Mouse (Mus musculus) CH12.LX (cell line): Measurements from ENCODE around the gene Prr15l. TPM values are rescaled to one million over a fixed set of nuclear protein-coding genes. Genes with fewer than 3 reads are reported as not detected.

Experiments
- DNase-seq: peaks from one replicate; pipeline ENCODE4 v3.0.0-alpha.2; 2013; ENCODE audit errors: extremely low read depth
- H3K27ac ChIP-seq: 2 replicates; pipeline ENCODE4 v1.5.1; 2012; ENCODE audit warnings: low read depth, mild to moderate bottlenecking, control low read depth, moderate library complexity; ENCODE audit not compliant: insufficient read depth
- H3K27me3 ChIP-seq: replicated peaks from 2 replicates; pipeline ENCODE3; 2012; ENCODE audit warnings: inconsistent platforms
- H3K36me3 ChIP-seq, 2 experiments: replicated peaks in 1 of 2; 2 replicates each; pipeline versions ENCODE3 to v1.6.1; 2012; ENCODE audit warnings: inconsistent platforms in 1 of 2, low read length in 1 of 2, mild to moderate bottlenecking in 1 of 2, mixed read lengths in 1 of 2, moderate library complexity in 1 of 2; ENCODE audit not compliant: control insufficient read depth in 1 of 2, insufficient read depth in 1 of 2
- H3K4me1 ChIP-seq, 2 experiments: 2 replicates each; pipeline ENCODE4 v1.6.1; 2012; ENCODE audit warnings: inconsistent platforms in 1 of 2, moderate library complexity in 1 of 2; ENCODE audit not compliant: insufficient read depth in 2 of 2, control insufficient read depth in 1 of 2
- H3K4me2 ChIP-seq: 2 replicates; pipeline ENCODE4 v1.6.1; 2012; ENCODE audit warnings: low read depth, mild to moderate bottlenecking, control low read depth; ENCODE audit not compliant: poor library complexity, insufficient read depth, severe bottlenecking
- H3K4me3 ChIP-seq, 3 experiments: fragments of 150-350 bp in 1 of 3; sonication (generic) in 1 of 3; replicated peaks in 1 of 3; 2 replicates each; pipeline versions ENCODE3 to v1.5.1; 2011 to 2012; ENCODE audit warnings: low read depth in 2 of 3, low read length in 2 of 3, mild to moderate bottlenecking in 2 of 3, moderate library complexity in 2 of 3, control low read depth in 1 of 3, improper control_type of control experiment in 1 of 3, inconsistent platforms in 1 of 3, mixed read lengths in 1 of 3; ENCODE audit not compliant: poor library complexity in 1 of 3
- H3K79me2 ChIP-seq: replicated peaks from 2 replicates; pipeline ENCODE4 v1.6.1; 2012; ENCODE audit warnings: mild to moderate bottlenecking, moderate library complexity; ENCODE audit not compliant: control insufficient read depth, poor library complexity, insufficient read depth, severe bottlenecking; ENCODE audit errors: extremely low read depth
- H3K9ac ChIP-seq: 2 replicates; pipeline ENCODE4 v1.6.1; 2012; ENCODE audit warnings: low read depth, mild to moderate bottlenecking, control low read depth, moderate library complexity; ENCODE audit not compliant: insufficient read depth
- H3K9me3 ChIP-seq: replicated peaks from 2 replicates; pipeline ENCODE3; 2012; ENCODE audit warnings: low read length, inconsistent platforms, mixed read lengths
- CHD1 ChIP-seq: IDR thresholded peaks from 2 replicates; pipeline ENCODE4 v1.6.1; 2012; ENCODE audit warnings: low read depth, low read length, improper control_type of control experiment, inconsistent platforms
- CHD2 ChIP-seq: IDR thresholded peaks from 2 replicates; pipeline ENCODE4 v1.6.1; 2011; ENCODE audit warnings: low read length, improper control_type of control experiment
- E2F4 ChIP-seq: IDR thresholded peaks from 2 replicates; pipeline ENCODE4 v1.6.1; 2011; ENCODE audit warnings: low read depth, low read length, improper control_type of control experiment; ENCODE audit not compliant: insufficient replicate concordance
- ELF1 ChIP-seq: IDR thresholded peaks from 2 replicates; pipeline ENCODE4 v1.6.1; 2014; ENCODE audit warnings: low read depth, mild to moderate bottlenecking, inconsistent platforms, low read length, improper control_type of control experiment
- EP300 ChIP-seq: IDR thresholded peaks from 2 replicates; pipeline ENCODE4 v1.6.1; 2011; ENCODE audit warnings: low read length, improper control_type of control experiment
- GABPA ChIP-seq: IDR thresholded peaks from 2 replicates; pipeline ENCODE4 v1.6.1; 2012; ENCODE audit warnings: low read depth, low read length, improper control_type of control experiment, inconsistent platforms; ENCODE audit not compliant: insufficient replicate concordance
- JUND ChIP-seq: conservative IDR thresholded peaks from 2 replicates; pipeline ENCODE4 v1.6.1; 2011; ENCODE audit warnings: low read depth, low read length, improper control_type of control experiment
- KAT2A ChIP-seq: IDR thresholded peaks from 2 replicates; pipeline ENCODE4 v1.6.1; 2012; ENCODE audit warnings: low read length, improper control_type of control experiment, inconsistent platforms; ENCODE audit not compliant: insufficient replicate concordance
- MAFK ChIP-seq: IDR thresholded peaks from 2 replicates; pipeline ENCODE4 v1.6.1; 2011; ENCODE audit warnings: low read length, improper control_type of control experiment; ENCODE audit not compliant: insufficient replicate concordance
- MAX ChIP-seq: IDR thresholded peaks from 2 replicates; pipeline ENCODE4 v1.6.1; 2011; ENCODE audit warnings: low read length, improper control_type of control experiment
- MYC ChIP-seq: IDR thresholded peaks from 2 replicates; pipeline ENCODE4 v1.6.1; 2011; ENCODE audit warnings: low read depth, mild to moderate bottlenecking, improper control_type of control experiment, low read length
- PAX5 ChIP-seq: IDR thresholded peaks from 2 replicates; pipeline ENCODE4 v1.6.1; 2012; ENCODE audit warnings: low read length, inconsistent platforms, mixed read lengths
- POLR2AphosphoS2 ChIP-seq: IDR thresholded peaks from 2 replicates; pipeline ENCODE4 v1.6.1; 2011; ENCODE audit warnings: low read depth, low read length, improper control_type of control experiment
- RAD21 ChIP-seq: IDR thresholded peaks from 2 replicates; pipeline ENCODE4 v1.6.1; 2011; ENCODE audit warnings: low read depth, mild to moderate bottlenecking, low read length, improper control_type of control experiment, moderate library complexity
- RCOR1 ChIP-seq: conservative IDR thresholded peaks from 2 replicates; pipeline ENCODE4 v1.6.1; 2012; ENCODE audit warnings: low read depth, mild to moderate bottlenecking, inconsistent platforms, low read length, improper control_type of control experiment
- SMC3 ChIP-seq: IDR thresholded peaks from 2 replicates; pipeline ENCODE4 v1.6.1; 2011; ENCODE audit warnings: low read depth, low read length, improper control_type of control experiment
- UBTF ChIP-seq: IDR thresholded peaks from 2 replicates; pipeline ENCODE4 v1.6.1; 2012; ENCODE audit warnings: low read depth, mild to moderate bottlenecking, inconsistent platforms, low read length, improper control_type of control experiment, moderate library complexity
- USF2 ChIP-seq: conservative IDR thresholded peaks from 2 replicates; pipeline ENCODE4 v1.6.1; 2011; ENCODE audit warnings: low read depth, low read length, improper control_type of control experiment
- ZC3H11A ChIP-seq: IDR thresholded peaks from 2 replicates; pipeline ENCODE4 v1.6.1; 2012; ENCODE audit warnings: low read depth, mild to moderate bottlenecking, inconsistent platforms, low read length, improper control_type of control experiment
- ZKSCAN1 ChIP-seq: IDR thresholded peaks from 2 replicates; pipeline ENCODE4 v1.6.1; 2012; ENCODE audit warnings: low read depth, inconsistent platforms, low read length, improper control_type of control experiment, borderline replicate concordance
- ZMIZ1 ChIP-seq: IDR thresholded peaks from 2 replicates; pipeline ENCODE4 v1.6.1; 2012; ENCODE audit warnings: low read depth, mild to moderate bottlenecking, inconsistent platforms, low read length, improper control_type of control experiment
- ZNF384 ChIP-seq: IDR thresholded peaks from 2 replicates; pipeline ENCODE4 v1.6.1; 2012; ENCODE audit warnings: low read depth, low read length, improper control_type of control experiment, inconsistent platforms
- dilution Hi-C: fragments of 300-500 bp; cut with MboI; formaldehyde crosslinking; loops from 2 replicates; pipeline ENCODE4 v1.14.3; 2020; ENCODE audit warnings: low sequenced_read_pairs; ENCODE audit not compliant: extremely low pct_unique_long_range_greater_than_20kb, extremely low pct_ligation_motif_present
- in situ Hi-C: fragments of 300-500 bp; cut with MboI; formaldehyde crosslinking; loops from 3 replicates; pipeline ENCODE4 v1.14.3; 2019; ENCODE audit warnings: low sequenced_read_pairs, low pct_ligation_motif_present, low pct_unique_long_range_greater_than_20kb, mixed read lengths
- polyA plus RNA-seq: library from polyadenylated mRNA; unstranded; fragments of >175 nt; gene quantifications from 2 replicates; pipeline ENCODE4 v1.2.1, GENCODE M21; 2012; ENCODE audit warnings: low read depth; ENCODE audit not compliant: insufficient read length
- total RNA-seq, 2 experiments: library from RNA; depleted of rRNA; stranded (reverse); fragments of 300-350 nt in 1 of 2; fragments of >200 nt in 1 of 2; gene quantifications; 2 replicates each; pipeline ENCODE4 v1.2.3; 2012 to 2014

The Prr15l gene
- total and polyA plus RNA-seq, 3 experiments, result 0.08 to 0.31 TPM; not detected in 1

DNA sequence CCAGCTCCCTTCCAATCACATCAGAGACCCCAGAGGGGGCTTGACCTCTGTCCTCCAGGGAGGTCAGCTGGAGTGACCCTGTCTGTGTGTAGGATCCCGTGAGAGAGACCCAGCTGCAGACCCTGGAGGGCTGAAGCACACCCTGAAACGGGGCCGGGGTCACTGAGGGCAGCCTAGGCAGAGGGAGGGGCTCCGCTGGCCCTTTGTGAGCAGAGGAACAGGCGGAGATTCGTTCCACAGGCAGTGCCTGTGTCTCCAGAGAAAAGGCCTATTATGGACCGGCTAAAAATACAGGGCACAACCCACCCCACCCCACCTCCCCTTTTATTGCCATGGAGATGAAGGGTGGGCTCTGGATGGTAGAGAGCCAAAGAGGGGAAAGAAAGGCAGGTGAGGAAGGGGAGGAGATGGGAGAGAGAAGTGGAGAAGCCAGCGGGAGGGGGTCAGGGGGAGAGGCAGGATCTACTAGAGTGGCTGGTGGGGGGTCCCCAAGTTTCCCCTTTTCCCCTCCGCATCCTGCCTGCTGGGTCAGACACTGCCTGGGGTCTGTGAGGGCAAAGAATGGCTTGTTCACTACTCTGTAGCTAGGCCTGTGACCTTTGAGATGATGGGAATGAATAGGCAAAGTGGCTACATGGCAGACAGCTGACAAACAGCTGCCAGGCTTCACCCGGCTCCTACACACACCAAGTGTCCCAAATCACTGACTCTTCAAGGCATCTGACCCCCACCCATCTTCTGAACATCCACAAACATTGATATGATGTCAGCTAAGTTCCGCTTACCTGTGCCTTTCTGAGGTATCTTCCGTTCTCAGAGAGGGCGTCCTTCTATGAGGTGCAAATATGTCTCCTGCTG is 28.2 kb upstream of the Prr15l start:
- H3K4me2 ChIP-seq, result no peak overlapping the region
- no peaks in the 10 kb centered on the region for H3K36me3 ChIP-seq
- no peak overlapping the region for H3K9ac ChIP-seq
- no peaks in the 10 kb centered on the region for H3K9me3 ChIP-seq
- no peak overlapping the region for H3K27ac ChIP-seq
- dilution Hi-C loops, result no loop called here
- no peak for DNase-seq
- in situ Hi-C loops, result no loop called here
- H3K27me3 ChIP-seq, result peaks cover 27% of the 10 kb centered on the region
- no peak for TF ChIP-seq GABPA
- no peak for TF ChIP-seq PAX5
- no peak for TF ChIP-seq USF2
- TF ChIP-seq POLR2AphosphoS2, result no peak
- TF ChIP-seq RCOR1, result no peak
- TF ChIP-seq JUND, result no peak
- TF ChIP-seq ZKSCAN1, result no peak
- no peak for TF ChIP-seq MAFK
- no peak for TF ChIP-seq EP300
- TF ChIP-seq MYC, result no peak
- TF ChIP-seq ZMIZ1, result no peak
- TF ChIP-seq KAT2A, result no peak
- no peak for TF ChIP-seq CHD1
- TF ChIP-seq SMC3, result no peak
- TF ChIP-seq MAX, result no peak
- no peak for TF ChIP-seq ZNF384
- no peak for TF ChIP-seq CHD2
- TF ChIP-seq ELF1, result no peak
- no peaks in the 10 kb centered on the region for H3K79me2 ChIP-seq
- no peak overlapping the region for H3K4me3 ChIP-seq
- H3K4me1 ChIP-seq, result no peaks in the 10 kb centered on the region

GRCm38 (mm10) chr11:96901332-96901731 is 26.6 kb upstream of the Prr15l start:
- TF ChIP-seq PAX5 (no peak), RAD21 (no peak), E2F4 (no peak), POLR2AphosphoS2 (no peak), UBTF (no peak), ZNF384 (no peak), ZC3H11A (no peak), KAT2A (no peak), CHD1 (no peak)
- dilution Hi-C loops, result no loop called here
- H3K4me1 ChIP-seq, result no peaks in the 10 kb centered on the region
- no peak overlapping the region for H3K27ac ChIP-seq
- peaks cover 2 to 12% of the 10 kb centered on the region in 2 experiments for H3K36me3 ChIP-seq
- H3K9ac ChIP-seq, result no peak overlapping the region
- in situ Hi-C loops, result no loop called here
- DNase-seq, result no peak
- no peak overlapping the region for H3K4me2 ChIP-seq
- H3K79me2 ChIP-seq, result no peaks in the 10 kb centered on the region
- H3K27me3 ChIP-seq, result peaks cover 27% of the 10 kb centered on the region
- no peaks in the 10 kb centered on the region for H3K9me3 ChIP-seq
- H3K4me3 ChIP-seq, result no peak overlapping the region
